Mouse (Mus musculus) right cerebral cortex, postnatal 10 days (tissue): ENCODE data around the gene Smc3.

Experiments used
- DNase-seq, 2 experiments: peaks; one replicate each; pipeline ENCODE4 v3.0.0; 2021; ENCODE audit warnings: low spot score in 2 of 2

The Smc3 gene

DNA sequence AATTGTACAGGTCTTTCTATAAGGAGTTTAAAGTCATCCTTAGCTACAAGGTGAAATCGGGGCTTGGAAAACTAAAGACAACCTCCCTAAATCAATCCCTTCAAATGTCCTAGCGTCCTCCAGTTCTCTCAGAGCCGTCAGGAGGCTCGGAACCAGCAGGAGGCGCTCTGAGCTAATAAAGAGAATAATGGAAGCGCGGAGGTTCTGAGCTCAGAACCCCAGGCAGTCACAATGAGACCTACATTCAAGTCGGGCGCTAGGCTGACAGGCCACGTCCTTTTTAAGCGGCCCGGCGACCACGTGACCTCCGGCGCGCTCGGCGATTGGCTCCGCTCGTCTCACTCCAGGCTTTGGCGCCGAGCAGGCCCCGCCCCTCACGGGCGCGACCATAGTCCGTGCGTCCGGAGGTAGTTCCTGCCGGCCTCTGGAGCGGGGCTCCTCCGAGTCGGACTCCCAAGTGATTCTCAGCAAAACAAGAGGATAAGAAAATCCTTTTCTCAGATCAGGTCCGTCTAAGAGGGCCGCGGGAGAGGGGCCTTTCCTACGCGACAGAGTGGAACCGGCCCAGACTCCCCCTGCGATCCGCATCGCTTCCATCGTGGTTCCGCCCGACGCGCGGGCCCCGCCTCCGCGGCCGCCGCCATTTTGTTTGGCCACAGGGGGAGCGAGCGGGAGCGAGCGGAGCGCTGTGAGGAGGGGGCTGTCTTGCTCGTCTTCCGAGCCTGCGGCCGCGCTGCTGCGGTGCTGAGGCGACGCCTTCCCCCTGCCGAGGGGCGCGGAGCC lies at the start of gene Smc3:
TSS of gene Smc3 (plus strand) at position 642 of the 783 bp plus-strand sequence.
- DNase-seq: peak; percentile 99 to 100

DNA sequence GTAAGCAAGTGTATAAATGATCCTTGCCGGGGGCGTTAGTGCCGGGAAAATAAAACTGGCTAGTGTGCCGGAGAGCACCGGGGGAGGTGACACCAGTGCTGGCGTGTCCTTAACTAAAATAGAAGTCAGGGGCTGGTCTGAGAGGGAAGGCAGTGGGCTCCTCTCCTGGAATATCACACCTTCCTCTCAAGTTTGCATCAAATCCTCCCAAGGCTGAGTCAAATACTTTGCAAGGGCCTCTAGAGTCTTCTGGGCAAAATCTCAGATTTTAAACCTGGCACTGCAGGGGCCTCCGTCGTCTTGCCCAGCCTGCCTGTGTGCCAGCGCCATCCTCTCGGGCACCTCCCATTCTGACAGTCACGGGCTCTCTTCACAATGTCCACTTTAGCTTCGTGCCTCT lies 49.2 kb upstream of the Smc3 start:
- DNase-seq: no peak

DNA sequence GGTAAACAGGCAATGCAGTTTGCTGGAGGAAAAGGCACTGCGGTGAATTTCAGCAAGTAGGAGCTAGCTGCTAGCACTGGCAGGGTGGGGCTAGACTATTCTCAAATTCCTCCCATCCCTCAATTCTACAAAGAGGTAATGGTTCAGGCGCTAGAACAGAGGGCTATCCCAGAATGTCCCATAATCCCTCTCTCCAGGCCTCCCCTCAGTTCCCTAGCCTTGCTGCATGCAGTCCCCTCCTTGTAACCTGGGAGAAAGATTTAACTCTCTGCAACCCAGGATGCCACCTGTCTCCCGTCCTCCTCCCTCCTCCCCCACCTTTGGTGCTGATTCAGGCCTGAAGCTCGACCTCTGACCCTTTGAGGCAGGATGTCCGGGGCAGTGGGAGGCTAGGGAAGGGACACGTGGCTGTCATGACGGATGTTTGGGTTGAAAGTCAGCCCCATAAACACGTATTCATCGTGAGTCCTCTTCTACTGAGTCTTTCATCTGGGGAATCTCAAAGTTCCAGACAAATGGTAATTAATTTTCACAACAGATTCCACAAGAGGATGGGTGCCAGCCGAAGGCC lies 47.9 kb upstream of the Smc3 start:
- DNase-seq: no peak

DNA sequence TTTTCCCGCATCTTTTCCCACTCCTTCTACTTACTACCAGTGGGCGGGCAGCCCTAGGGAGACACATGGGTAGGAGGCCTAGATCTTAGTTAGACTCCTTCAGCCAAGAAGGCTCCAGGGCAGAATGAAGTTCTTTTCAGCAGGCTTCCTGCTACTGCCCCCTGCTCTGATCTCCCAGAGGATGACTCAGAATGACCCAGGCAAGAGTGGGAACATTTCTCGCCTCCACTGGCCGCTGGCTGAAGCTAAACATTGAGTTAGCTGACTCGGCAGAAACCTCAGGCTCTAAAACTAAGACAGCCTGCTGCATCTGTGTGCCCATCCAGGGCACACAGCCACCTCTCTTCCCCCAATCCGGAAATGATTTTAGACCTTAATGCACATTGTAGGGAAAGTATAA lies 47.4 kb upstream of the Smc3 start:
- DNase-seq: no peak

DNA sequence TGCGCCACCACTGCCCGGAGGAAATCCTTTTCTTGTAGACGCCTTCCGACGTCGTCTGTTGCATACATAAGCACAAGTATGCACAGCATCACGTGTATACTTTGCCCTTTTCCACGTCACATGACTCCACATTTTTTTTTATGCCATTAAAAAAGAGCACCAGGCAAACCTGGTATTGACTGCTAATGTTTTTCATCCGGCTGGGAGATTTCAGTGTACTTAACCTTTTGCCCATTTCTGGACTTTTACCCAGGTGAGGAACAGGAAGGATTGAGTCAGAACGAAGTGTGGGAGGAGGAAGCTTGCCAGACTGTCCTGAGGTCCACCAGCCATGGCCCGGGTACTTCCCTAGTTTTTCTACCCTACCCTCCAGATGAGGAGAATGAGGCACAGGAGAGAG lies 45.8 kb upstream of the Smc3 start:
- DNase-seq: no peak

DNA sequence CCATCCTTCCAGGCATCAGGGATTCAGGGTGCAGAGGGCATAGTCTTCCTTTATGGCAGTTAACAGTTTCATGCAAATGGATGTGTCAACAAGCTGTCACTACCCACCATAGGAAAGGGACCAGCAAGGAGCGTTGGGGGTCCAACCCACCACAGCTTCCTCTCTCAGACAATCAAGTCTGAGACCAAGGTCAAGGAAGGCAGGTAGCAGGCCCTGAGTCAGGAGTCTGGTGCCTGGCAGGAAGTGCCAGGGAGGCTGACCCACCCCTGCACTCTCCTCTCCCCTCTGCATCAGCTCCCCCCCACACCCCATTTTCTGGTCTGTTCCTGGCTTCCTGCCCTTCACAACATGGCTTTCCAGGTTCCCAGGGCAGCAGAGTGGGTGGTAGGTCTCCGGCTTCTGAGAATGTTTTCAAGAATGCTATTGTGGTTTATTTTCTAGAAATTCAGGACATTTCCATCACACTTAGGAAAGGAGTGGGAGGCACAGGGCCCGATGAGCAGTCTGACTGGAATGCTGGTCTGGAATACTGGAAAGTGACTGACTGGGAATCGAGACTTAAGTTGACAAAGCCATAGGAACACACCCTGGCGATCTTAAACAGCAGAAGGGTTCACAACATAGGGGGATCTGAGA lies 45.1 kb upstream of the Smc3 start:
- DNase-seq: no peak

DNA sequence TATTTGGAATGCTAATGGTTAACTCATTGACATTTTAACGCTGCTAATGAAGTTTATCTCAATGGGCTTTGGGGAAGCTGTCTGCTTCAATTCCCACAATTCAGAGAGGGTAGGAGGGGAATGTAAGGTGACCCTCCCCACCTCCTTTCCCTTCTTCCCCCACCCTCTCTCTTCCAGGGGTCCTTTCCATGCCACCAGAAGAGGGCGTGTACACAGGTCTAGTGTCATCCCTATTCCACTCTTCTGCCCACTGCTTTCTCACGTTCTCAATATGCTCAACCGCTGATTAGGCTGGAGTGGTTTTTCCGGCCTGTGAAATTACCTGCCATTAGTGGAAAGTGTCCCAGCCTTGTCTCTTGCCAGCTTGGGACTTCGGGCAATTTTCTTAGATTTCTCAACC lies 43.4 kb upstream of the Smc3 start:
- DNase-seq: no peak

DNA sequence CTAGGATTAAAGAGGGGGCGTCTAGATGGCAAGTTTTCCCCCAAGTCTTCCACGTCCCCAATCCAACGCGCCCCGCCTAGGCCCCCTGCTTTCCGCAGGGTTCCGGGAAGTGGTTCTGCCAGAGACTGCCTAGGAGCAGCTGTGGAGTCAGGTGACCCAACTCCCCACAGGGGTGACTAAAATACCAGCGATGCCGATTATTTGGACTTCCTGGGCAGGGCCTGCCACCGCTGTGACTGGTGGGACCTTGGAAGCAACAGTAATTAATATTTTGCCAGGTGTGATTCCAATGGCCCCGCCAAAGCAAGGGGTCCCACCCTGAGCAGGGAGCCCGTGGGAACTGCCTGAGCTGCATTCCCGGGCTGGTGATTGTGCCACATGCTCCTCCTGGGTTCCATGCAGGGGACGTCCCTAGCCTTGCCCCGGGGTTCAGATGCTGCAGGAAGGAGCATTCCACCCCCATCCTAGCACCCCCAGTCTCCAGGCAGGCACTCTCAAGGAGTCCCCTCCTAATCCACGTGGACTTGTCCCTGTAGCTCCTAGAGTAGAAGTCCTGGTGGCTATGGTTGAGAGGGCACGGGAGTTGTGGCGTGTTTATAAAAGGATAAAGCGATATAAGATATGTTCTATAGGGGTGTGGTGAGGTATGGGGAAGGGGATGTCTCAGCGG lies 42.8 kb upstream of the Smc3 start:
- DNase-seq: no peak

DNA sequence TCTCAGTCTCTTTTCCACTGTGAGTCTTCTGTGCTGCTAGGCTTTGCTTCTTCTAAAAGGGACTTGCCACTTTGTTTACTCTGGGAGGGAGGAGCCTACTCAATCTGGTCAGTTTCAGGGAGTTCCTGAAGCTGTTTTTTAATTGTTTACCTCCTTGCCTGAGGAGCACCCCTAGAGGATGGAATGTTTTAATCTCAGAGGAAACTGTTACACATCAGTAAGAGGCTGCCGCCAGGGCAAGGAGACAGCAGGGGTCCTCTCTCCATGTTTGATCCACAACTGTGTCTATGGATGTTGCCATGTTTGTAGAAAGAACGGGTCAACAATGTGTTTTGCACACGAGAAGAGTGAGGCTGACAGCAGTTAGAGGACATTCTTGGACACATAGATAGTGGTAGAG lies 39.8 kb upstream of the Smc3 start:
- no peak for DNase-seq

DNA sequence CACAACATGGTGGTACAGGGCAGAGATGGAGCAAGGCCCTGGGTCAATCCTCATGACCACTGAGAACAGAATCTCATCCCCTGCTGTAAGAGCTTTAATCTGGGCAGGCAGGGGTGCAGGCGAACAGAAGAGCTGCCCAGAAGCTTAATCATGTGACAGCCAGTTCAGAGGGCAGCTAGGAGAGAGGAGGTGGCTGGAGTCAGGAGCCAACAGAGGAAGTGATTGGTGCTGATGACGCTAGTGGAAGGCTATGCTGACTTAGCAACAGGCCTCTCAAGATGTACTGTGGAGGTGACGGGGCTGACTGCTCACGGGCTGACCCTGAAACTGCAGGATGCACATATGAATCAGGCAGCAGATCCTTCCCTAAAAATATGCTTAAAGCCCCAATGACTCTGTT lies 36.0 kb upstream of the Smc3 start:
- DNase-seq: no peak

DNA sequence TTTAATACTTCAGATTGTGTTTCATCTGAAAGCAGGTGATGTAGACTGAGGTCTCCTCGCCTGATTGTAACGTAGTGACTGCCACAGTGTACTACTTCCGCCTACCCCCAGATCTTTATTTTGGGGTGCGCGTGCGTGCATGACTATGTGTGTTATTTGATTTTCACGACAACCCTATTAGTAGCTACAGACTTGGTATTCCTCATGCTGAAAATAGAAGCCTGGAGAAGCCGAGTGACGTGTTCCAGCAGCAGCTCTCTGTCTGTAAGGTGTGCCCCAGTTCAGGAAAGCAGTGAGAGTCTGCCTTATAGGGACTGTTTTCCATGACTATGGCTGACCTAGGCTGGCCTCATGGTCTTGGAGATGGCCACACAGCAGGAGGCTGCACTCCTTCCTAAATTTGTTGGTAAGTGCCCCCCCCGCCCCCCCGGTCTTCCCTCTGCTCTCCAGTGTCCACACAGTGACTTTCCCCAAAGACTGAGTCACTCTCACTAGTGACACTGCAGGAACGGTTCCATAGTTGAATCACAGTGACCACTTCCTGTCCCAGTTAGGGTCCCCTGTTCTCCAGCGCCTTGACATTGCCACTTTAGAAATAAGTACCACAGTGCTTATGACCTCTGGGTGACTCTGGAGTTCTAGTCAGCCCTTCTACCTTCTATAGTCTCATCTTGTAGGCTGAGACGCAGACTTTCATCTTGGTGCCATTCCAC lies 34.5 kb upstream of the Smc3 start:
- no peak for DNase-seq

DNA sequence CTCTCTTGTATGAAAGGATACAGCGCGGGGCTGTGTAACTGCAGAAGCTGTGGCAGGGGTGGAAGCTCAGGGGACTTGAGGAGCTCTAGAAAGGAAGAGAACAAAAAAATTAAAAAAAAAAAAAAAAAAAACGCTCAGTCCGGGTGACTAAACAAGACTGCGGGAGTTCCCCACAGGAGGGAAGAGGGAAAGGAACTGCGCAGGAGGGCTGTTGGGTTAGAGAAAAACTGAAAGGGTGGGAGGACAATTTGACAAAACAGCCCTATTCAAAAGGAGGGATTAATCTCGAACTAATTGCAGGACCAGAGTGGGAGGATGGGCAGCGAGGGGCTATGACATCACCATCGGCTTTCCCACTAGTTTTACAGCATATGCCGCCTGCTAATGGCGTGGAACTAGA lies 32.3 kb upstream of the Smc3 start:
- no peak for DNase-seq

DNA sequence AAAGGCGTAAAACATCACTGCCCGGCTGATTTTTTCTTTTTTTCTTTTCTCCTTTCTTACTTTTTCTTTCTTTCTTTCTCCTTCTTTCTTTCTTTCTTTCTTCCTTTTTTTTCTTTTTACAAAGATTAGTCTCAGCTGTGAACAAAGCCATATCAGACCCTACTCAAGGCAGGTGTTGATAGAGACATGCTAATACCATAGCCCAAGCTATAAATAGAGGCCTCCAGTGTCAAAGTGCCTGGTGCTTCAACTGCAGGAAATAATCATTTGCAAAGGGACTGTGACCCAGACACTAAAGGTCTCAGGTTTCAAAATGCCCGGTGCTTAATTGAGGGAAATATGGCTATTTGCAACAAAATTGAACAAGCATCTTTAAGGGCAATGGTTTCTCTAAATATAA lies 31.6 kb upstream of the Smc3 start:
- no peak for DNase-seq

DNA sequence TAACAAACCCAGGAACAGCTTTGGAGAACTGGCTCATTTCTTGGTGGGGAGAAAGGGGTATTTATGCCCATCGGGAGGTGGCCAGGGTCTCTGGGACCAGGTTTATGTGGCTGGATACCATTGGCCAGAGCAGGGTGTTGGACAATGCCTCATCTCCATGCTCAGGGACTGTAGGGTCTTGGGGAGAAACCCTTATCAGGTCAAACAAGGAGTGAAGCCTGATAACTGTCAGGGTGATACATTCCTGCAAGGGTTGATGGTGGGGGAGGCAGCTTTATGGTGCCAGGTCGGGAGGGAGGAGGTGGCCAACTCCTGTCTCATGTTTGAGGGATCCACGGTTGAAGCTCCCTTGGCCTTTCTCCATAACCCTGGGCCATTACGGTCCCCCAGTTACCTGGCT lies 29.1 kb upstream of the Smc3 start:
- no peak for DNase-seq

DNA sequence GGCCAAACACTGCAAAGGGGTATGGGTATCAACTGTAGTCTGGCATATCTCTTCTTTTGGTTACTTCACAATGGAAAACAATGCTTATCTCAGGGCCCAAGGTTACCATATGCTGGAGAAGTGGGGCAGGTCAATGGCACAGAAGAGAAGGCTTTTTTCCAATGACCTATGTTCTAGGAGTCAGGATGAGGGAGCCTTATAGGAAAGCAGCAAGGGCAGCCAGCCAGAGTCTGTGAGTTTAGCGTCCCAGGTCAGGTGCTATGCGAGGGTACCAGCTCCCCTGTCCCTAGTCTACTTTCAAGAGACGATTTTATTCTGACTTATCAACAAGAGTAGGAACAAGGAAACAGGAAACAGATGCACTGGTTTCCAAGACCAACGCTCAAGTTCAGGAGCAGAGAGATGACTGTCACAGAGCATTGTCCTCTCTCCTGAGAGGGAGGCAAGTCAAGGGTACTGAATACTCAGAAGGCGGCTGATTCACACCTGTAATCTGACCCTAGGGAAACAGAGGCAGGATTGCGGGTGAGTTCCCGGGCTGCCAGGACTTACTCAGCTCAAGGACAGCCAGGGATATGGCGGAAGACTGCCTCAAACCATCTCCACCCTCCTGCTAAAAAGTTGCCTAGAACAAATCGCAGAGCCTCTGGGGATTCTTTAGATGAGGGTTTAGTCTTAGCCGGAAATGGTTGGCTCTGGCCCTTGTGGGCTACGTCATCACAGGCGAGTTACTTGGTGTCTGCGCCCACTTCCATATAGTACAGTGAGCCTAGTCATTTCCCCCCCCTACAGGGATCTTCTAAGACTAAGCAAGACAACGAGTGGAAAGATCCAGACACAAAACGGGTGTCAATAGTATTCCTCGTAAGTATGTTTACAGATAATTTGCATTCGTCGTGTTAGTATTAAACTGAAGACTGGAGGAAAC lies 28.4 kb upstream of the Smc3 start:
- DNase-seq: no peak

DNA sequence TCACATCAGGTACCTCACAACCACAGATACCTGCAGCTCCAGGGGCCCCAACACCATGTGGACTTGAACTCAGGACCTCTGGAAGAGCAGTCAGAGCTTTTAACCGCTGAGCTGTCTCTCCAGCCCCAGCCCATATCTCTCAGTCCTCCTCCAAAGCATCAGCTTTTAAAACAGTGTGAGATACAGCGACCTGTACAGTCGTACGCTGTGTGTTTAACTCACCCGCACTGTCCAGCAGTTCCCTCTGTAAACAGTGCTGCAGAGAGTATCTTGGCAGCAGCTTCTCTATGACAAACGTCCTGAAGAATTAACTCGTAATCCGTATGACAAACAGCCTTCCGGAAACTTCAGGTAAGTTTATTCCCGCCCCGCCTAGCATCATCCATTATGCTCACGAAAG lies 27.6 kb upstream of the Smc3 start:
- no peak for DNase-seq

DNA sequence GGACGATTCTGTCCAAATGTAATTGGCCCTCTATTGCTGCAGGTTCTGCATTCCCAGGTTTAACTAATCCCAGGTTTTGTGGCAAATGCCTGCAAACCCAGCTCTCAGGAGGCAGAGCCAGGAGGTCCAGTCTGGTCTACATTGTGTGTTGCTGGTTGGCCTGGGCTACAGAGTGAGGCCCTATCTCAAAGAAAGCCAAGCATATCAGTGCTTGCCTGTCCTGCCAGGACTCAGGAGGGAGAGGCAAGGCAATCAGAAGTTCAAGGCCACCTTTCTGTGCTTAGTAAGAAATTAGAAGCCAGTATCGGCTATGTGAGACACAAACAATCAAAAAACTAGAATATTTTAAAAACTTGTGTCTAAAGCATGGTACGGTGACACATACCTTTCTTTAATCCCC lies 27.0 kb upstream of the Smc3 start:
- no peak for DNase-seq

DNA sequence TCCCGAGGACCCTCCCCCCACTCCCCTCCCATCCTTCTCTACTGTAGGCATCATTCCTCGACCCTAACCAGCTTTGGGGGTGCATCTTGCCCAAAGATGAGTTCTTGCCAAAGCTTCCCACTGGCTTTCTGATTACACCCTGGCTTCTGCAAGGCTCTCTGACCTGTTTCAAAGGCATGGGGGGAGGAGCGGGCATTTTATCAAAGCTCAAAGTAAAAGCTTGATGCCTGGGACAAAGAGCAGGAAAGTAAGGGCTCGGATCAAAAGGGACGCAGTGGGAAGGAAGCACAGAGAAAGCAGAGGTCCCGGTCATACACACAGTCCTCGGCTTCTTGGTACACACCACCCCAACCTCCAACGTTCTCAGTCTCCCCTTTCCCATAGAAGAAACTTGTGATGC lies 26.1 kb upstream of the Smc3 start:
- DNase-seq: no peak

DNA sequence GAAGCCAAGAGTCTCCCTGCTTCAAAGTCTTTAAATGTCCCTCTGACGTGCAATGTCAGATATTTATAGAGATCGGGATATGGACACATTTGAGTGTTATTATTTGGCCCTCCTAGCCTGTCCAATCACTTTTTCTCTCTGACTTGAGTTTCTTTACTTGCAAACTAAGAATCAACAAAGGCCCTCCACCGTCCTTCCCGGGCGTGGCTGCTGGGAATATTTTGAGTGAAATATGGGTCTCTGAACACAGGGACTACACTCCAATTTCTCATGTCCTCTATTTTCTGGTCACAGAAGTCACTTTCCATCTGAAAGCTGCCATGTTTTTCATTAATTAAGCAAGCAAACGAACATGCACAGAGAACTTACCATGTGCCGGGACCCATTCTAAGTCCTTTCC lies 25.7 kb upstream of the Smc3 start:
- no peak for DNase-seq

DNA sequence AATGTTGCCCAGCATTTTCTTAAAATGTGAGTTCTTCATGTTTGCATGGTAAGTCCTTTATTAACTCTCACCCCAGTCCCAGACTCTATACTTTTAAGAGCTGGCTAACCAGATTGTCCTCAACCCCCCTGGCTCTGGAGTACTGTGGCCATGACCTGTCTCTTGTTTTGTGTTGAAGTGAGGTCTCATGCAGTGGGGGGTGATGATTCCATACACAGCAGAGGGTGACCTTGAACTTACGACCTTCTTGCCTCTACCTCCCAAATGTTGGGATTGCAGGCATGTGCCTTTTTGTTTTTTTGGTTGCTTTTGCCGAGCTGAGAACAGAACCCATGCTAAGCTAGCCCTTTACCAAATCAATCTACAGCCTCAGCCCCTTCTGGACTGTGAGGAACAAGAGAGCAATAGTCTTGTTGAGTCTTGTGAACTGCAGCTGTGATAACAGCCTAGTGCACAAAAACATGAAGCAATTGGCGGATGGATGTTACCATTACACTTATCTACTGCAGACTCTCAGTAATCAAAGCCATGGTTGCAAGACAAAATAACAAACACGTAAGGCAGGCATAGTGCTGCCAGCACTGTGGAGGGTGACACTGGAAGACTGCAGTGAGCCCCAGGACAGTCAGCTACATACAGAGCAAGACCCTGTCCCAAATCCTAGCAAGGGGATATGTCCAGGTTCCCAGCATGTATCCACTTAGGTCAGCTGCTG lies 24.7 kb upstream of the Smc3 start:
- no peak for DNase-seq
